Mouse (Mus musculus): ENCODE measurements around the gene Tnfsfm13.
A peak's percentile ranks its signal among the peaks of the same experiment; 100 is the strongest.
"Not testable (repeated sequence)": the region's sequence is repeated elsewhere in the genome, so short reads cannot be mapped to it uniquely, and the experiment has no call there.

Gene Tnfsfm13

DNA sequence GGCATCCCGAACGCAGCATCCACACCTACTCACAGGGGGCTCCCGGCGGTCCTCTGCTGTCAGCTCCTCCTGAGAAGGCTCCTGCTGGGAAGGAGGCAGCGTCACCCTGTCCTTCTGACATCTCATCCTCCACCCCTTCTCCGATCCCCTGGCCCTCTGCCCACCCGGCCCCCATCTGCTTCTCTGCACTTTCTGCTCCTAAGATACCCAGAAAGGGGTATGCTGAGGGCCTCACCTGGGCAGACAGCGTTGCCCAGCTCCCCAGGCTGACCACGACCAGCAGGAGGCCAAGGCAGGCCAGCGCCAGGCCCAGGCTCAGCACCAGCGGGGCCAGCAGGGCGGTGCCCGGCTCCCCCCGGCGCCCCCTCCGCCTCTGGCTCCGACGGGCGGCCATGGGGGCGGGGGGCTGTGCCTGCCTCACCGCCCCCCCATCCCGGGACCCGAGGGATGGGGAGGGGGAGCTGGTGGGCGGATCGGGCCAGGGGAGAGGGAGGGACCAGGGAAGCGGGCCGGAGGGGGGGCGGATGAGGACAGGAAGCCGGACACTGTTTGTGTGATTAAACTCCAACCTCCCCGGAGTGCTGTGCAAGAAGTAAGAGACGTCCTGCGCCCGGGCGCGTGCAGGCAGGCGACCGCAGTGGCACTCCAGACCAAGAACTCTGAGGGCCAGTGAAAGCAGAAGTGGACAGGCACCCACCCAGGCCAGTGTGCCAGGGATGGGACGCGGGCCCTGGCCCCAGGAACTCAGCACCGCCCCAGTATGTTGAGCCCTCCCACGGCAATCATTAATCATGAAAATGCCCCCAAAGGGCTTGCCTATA, at the start of gene Tnfsfm13, which contains the start of gene Tnfsf12:
Gene Tnfsfm13, minus strand, starts transcription at position 738 of the 821 bp plus-strand sequence.
Gene Tnfsf12, minus strand, starts transcription at position 489 of the 821 bp plus-strand sequence.
- DNase-seq (ENCODE audit: low spot score in 2 of 2) = peak; percentile 36 to 63

DNA sequence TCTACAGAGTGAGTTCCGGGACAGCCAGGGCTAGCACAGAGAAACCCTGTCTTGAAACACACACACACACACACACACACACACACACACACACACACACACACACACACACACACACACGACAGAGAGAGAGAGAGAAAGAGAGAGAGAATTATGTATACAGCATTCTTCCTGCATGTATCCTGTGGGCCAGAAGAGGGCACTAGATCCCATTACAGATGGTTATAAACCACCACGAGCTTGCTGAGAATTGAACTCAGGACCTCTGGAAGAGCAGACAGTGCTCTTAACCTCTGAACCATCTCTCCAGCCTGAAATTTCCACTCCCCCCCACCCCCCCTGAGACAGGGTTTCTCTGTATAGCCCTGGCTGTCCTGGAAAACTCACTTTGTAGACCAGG, 35.5 kb upstream of the Tnfsfm13 start:
- DNase-seq (ENCODE audit: low spot score in 2 of 2) = not testable (repeated sequence)

DNA sequence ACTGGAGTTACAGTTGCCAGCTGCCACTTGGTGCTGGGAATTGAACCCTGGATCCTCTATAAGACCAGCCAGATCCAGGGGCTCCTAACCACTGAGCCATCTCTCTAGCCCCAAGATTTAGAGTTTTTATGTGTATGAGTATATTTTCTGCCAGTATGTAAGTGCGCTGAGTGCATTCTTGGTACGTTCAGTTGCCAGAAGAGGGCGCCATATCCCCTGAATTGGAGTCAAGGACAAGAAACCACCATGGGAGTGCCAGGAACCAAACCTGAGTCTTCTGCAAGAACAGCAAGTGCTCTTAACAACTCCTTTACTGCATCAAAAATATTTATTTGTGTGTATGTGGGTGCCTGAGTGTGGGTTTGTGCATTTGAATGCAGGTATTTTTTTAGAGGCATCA, 33.2 kb upstream of the Tnfsfm13 start:
- DNase-seq (ENCODE audit: low spot score in 2 of 2) = peak; percentile 15 to 24

DNA sequence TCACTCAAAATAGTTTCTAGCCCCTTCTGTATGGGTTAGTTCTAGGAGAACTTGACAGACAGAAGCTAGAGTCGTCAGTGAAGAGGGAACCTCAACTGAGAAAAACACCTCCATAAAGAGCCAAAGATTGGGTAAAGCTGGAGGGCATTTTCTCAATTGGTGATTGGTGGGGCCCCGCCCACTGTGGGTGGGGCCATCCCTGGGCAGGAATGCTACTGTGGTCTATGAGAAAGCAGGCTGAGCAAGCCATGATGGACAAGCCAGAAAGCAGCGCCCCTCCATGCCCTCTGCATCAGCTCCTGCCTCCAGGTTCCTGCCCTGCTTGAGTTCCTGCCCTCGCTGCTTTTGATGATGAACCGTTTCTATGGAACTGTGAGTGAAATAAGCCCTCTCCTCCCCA, 30.1 kb upstream of the Tnfsfm13 start:
- DNase-seq (ENCODE audit: low spot score in 2 of 2) = no peak

DNA sequence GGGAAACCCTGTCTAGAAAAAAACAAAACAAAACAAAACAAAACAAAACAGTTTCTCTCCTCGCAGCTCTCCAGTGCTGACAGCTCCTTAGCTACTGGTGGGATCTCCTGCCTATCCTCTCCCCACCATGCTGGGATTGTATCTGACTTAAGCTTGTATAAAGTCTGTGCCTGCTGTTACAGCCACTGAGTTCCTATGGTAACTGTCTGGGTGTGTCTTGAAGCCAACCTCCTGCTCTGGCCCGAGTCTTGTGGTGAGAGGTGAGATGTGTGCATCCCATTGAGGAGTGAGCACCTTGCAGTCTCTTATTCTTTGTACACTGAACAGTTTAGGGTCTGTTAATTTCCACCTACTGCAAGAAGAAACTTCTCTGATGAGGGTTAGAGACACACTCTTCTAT, 27.2 kb upstream of the Tnfsfm13 start:
- no peak for DNase-seq (ENCODE audit: low spot score in 2 of 2)

DNA sequence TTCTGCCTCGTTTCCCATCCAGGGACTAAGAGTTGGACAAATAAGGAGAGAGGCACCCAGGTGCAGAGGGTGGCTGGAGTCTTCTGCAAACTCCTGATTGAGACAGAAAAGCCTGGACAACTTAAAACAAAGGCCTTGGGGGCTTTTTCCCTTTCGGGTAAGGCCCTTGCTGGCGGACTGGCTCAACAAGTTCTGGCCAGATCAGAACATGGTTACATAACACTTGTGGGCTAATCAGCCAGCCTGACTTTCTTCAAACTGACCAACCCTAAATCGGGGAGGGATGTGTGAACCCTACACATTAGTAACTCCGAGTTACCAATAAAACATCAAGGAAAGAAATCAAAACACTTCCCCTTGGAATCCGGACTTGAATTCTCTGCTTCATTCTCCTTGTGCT, 25.0 kb upstream of the Tnfsfm13 start:
- DNase-seq (ENCODE audit: low spot score in 2 of 2) = no peak

DNA sequence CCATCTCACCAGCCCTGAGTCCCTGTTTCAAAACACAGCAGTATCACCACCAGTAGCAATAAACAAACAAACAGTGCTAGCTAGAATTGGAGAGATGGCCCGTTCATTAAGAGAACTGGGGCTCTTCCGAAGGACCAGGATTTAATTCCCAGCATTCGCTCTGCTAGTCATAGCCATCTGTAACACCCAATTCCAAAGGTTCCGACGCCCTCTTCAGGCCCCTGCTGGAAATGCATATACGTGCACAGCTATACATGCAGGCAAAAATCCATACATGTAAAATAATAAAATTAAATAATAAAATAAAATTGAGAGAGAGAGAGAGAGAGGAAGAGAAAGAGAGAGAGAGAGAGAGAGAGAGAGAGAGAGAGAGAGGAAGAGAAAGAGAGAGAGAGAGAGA, 23.5 kb upstream of the Tnfsfm13 start:
- no peak for DNase-seq (ENCODE audit: low spot score in 2 of 2)

DNA sequence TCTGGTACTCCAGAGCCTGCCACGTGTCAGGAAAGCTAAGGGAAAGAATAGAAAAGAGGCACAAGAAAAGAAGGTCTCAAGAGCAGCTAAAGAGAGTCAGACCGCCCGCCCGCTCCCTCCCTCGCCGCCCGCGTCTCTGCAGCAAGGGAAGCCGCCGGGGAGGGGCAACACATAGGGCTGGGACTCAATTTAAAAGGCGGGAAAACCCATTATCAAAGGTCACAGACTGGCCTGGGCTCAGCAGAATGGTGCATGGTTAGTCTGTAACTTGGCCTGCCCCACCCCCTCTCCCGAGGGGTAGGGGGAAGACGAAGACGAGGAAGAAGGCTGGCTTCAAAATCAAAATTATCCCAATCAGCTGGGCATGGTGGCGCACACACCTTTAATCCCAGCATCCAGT, 22.8 kb upstream of the Tnfsfm13 start:
- DNase-seq (ENCODE audit: low spot score in 2 of 2) = no peak

DNA sequence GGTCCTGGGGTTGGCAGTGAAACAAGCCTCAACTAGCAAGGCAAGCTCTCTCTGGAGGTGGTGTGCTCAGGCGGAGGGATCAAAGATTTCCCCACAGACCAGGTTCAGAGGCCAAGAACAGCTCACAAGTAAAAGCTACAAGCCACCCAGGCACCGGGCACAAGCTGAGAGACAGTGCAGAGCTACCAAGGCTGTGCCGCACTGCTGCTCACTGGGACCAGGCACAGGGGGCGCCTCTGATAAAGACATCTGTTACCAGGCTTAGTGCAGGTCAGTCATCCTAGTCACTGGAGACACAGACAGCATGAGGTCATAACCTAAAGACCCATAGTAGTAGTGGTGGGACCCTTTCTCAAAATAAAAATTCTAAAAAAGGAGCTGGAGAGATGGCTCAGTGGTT, 21.1 kb upstream of the Tnfsfm13 start:
- no peak for DNase-seq (ENCODE audit: low spot score in 2 of 2)

DNA sequence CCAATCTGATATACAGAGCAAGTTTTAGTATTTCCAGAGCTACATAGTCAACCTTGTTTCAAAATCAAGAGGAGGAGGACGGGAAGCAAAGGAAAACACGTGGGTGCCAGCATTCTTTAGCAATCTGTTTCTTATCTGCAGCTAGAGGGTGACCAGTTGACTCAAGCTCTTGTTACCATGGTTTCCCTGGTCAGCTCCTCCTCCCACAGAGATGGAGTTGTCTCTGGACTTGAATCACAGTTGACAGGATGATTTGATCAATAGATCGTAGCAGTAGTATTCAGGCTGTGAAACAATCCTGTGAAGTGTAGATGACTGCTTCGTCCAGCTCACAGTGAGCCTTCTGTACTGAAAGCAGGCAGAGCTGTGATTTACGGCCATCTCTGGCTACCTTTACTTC, 20.0 kb upstream of the Tnfsfm13 start:
- peak; percentile 19 to 26 for DNase-seq (ENCODE audit: low spot score in 2 of 2)

DNA sequence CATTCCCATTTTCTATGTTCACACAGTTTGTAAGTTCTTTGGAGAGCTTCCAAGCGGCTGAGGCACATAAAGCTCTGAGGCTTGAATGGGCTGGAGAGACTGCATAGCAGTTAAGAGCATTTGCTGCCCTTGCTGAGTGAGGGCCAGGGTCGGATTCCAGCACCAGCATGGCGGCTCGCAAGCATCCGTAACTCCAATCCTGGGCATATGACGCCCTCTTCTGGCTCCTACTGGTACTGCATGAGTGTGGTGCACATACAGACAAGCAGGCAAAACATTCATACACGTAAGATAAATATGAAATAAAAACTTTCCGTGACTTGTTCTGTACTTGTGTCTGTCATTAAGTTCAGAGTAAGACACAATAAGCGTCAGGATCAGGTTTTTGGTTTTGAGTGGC, 19.6 kb upstream of the Tnfsfm13 start:
- no peak for DNase-seq (ENCODE audit: low spot score in 2 of 2)

DNA sequence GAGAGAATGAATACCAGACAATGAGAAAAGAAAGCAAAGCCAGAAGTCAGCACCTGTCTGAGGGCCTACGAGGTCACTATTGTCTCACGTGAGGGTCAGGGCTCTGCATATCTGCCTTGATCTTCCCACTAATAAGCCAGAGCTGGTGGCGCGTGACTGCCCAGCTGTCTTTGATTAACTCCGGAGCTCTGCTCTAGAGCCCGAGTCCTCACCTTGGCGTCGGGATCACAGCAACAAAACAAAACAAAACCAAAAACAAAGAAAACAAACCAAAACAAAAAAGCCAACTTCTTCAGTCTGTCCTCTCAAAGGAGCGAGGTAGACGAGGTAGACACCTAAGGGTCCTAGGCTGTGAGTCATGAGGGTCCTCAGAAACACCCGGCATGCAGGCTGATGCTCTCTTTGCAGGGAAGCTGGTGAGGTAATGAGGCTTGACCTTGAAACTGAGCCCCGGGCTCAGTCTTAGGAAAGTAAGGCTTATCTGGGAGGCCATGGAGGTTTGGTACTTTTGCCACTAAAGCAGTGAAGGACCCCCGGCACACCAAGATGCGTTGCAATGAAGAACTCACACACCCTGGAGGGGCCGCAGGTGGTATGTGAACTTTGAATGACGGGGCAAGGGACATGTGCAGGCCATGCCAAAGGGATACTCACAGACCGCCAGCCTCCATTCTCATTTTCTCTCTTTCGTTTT, 18.9 kb upstream of the Tnfsfm13 start:
- no peak for DNase-seq (ENCODE audit: low spot score in 2 of 2)

DNA sequence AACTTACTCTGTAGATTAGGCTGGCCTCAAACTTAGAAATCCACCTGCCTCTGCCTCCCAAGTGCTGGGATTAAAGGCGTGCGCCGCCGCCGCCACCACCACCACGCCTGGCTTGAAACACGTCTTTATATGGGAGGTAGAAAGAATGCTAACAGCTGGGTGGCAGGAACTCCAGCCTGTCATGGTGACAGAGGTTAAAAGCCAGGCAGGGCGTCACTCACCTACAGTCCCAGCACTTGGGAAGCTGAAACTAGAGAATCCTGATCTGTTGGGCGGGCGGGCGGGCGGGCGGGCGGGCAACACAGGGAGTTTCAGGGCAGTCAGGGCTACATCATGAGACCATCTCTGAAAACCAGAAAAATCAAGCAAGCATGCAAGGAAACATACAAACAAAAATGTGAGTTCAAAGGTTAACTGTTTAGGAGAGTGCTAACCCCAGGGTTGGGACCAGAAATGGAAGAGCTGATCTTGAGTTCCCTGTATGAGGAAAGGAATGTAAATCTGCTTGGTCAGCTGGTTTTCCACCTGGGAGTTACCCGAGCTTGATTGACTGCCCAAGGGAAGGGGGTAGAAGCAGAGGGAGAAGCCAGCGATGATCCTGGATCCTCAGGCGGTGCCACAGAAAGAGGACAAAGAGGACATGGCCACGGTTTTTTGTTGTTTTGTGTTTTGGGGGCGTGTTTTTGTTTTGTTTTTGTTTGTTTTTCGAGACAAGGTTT, 17.2 kb upstream of the Tnfsfm13 start:
- no peak for DNase-seq (ENCODE audit: low spot score in 2 of 2)

DNA sequence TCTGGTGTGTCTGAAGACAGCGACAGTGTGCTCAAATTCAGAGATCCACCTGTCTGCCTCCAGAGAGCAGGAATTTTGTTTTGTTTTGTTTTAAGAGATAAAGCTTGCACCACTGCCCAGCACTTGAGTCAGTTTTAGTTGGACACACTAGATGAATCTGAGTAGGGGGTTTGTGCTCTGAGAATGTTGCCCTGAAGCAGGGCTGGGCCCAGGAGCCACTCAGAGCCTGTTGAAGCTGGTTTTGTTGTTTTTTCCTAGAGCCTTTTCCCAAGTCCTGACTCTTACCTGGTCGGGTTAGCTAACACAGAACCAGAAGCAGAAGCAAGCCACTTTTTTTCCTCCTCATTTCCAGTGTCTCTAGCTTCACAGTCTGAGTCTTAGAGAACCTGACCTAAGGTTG, 15.2 kb upstream of the Tnfsfm13 start:
- no peak for DNase-seq (ENCODE audit: low spot score in 2 of 2)

DNA sequence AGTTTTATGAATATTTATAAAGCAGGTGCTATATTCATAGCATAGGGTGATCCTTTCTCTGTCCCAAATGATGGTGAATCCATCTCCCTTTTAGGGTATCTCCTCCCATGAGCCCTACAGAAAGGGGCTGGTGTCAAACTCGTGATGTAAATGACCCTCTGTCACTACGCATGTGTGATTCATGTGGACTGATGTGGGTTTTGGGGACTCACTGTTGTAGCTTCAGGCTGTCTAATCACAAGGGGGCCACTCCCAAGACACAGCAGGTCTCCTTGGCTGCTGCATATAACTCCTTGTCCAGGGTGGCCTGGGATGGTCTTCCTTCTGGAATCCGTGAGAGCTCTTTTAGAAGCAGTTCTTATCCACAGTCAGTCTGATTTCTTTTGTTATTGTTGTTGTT, 14.6 kb upstream of the Tnfsfm13 start:
- DNase-seq (ENCODE audit: low spot score in 2 of 2) = no peak

DNA sequence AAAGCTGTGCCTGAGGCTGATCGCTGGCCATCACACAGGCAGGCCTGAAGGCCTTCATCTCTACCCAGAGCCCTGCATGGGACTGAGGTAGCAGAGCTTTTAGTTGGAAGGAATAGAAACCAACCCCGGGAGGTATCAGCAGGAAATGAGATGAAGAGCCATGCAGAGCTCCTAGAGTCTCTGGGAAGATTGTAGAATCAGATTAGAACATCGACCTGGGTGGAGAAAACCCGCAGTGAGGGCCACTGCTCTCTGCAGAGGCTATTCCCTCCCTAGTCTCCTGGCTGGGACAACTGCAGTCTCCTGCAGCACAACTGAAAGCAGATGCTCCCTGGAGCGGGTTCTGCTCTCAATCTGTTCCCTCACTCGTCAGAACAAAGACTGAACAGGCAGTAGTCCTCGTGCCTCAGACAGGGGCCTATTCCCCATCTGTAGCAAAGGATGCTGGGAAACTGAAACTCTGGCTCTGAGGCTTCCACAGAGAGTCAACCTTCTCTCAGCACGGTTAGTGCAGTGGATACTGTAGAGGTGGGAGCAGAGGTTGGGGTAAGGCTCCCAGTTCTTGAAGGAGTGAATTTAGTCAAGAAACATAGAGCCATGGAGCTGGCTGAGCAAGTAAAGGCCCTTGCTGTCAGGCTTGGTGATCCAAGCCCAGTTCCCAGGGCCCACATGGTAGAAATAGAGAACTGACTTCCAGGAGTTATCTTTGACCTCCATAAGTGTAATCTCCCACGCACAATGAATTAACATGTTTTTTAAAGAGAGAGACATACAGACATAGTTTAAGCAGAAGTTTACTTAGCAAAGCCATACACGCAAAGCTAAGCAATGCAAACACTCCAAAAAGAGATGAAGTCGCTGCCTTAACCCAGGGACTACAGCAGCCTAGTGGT, 13.9 kb upstream of the Tnfsfm13 start:
- DNase-seq (ENCODE audit: low spot score in 2 of 2) = no peak

DNA sequence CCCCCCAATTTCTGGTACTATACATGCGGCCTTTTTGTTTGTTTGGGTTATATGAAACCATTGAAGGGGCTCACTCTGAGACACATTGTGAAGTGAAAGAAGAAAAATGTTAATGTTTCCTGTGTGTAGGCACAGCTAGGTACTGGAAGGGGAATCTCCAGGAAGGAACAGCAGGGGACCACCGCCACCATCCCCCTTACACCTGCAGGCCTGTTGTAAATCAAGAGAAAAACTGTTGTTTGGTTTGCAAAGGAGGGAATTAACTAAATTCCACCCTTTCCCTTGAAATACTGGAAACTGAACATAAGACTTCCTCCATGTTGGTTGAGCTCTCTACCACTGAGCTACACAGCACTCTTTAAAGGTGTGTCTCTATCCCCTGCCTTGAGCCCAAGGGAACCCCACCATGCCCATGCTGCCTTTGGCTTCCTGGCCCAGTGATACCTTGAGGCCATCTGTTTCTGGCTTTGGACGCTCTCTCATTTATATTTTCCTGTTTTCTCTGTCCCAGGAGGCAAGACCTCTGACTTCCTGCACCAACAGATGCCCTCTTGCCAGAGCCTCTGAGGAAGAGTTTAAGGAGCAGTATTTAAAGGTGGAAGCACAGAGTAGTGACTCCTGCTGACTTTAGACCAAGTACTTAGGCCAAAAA, 12.8 kb upstream of the Tnfsfm13 start:
- no peak for DNase-seq (ENCODE audit: low spot score in 2 of 2)

DNA sequence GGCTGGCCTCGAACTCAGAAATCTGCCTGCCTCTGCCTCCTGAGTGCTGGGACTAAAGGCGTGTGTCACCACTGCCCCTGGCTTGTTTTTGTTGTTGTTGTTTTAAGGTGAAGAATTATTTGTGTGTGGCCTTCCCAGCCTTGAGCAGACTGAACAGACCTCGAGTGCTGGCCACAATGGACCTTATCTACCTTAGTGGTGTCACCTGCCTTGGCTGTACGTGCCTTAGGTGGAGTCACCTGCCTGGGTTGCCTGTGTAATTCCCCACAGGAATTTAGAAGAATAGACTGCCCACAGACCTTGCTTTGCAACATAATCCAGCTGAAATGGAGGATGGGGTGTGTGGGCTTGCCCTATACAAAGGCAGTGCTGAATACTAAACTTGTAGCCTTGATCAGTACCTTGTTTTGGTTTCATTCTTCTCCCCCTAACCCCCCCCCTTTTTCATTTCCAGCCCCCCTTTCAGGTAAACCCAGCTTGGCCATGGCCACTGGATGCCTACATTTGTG, 12.0 kb upstream of the Tnfsfm13 start:
- no peak for DNase-seq (ENCODE audit: low spot score in 2 of 2)

DNA sequence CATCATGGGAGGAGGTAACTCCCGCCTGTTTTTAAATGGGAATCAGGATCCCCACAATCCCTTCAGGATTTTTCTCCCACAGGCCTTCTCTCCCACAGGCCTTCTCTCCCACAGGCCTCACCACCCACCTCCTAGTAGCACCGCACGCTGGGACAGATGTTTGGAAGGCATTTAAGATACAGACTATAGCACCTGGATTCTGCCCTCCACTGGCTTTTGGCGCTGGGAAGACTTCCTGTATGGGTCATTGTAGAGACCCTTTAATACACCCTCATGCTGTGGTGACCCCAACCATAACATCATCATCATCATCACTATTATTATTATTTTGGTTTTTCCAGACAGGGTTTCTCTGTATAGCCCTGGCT, 11.6 kb upstream of the Tnfsfm13 start:
- no peak for DNase-seq (ENCODE audit: low spot score in 2 of 2)

DNA sequence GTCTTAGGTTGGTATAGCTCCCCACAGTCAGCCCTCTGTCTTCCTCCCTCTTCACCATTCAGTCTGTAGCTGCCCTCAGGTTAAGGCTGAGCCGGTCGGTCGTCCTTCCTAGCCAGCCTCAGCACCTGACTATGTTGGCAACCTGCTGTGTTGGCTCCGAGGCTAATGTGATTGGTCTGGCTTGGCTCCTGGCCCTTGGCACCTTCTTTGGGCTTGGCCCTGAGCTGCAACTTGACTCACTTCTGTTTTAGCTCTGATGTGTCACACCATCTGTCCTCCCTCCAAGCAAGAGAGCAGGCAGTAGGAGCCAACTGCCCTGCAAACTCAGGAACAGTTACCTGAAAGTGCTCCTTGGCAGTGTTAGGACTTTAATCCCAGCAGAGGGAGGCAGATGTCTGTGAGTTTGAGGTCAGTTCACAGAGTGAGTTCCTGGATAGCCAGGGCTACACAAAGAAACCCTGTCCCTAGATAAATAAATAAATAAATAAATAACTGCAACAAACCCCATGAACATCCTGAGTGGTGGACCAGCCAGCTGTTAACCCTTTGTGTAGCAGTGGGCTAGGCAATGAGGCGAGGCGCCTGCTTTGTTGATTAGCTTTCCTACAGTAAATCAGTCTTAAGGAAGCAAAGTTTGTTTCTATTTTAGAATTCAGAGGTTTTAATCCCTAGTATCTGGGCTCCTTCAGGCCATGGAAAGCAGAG, 11.0 kb upstream of the Tnfsfm13 start:
- peak; percentile 24 to 42 for DNase-seq (ENCODE audit: low spot score in 2 of 2)

All from right cerebral cortex, adult 2 months (tissue).